Mouse (Mus musculus) CD4-positive, CD25-positive, alpha-beta regulatory T cell, adult 4 months (primary cell): ENCODE measurements around the gene AU021092. TPM values are rescaled to one million over a fixed set of nuclear protein-coding genes. Genes with fewer than 3 reads are reported as not detected.

Source experiments
- ATAC-seq: one replicate; pipeline ENCODE4 v1.8.0; 2017
- polyA plus RNA-seq, 2 experiments: library from polyadenylated mRNA; unstranded; fragments of 100-300 nt; shearing (Covaris generic); gene quantifications; one replicate each; pipeline ENCODE4 v1.2.1; 2017

Gene AU021092
- polyA plus RNA-seq, 2 experiments from 2014 or later, result not detected

GRCm38 (mm10) chr16:5212150-5212549, 9.9 kb downstream of the AU021092 start:
- ATAC-seq, result no peak

DNA sequence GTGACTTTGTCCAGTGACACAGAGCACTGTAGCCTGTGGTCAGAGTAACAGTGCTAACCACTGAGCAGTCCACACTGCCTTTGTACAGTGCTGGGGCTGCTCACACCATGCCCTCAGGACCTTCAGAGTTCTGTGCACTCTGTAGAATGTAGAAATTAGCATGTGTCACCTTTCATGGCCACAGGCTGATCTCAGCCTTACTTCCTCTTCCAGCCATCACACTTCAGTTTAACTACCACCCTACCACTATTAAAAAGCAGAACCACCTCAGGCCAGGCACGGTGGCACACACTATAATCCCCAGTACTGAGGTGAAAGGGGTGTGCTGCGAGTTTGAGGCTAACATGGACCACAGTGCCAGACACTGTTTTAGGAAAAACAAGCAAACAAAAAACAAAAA, 11.7 kb downstream of the AU021092 start:
- no peak for ATAC-seq

GRCm38 (mm10) chr16:5206051-5206450, 16.0 kb downstream of the AU021092 start:
- ATAC-seq, result no peak

GRCm38 (mm10) chr16:5205431-5205970, 16.6 kb downstream of the AU021092 start:
- no peak for ATAC-seq

GRCm38 (mm10) chr16:5203668-5204433, 18.2 kb downstream of the AU021092 start, which contains the start of gene Nagpa:
Gene Nagpa (minus strand): TSS chr16:5204012.
- peak; percentile 88 for ATAC-seq

DNA sequence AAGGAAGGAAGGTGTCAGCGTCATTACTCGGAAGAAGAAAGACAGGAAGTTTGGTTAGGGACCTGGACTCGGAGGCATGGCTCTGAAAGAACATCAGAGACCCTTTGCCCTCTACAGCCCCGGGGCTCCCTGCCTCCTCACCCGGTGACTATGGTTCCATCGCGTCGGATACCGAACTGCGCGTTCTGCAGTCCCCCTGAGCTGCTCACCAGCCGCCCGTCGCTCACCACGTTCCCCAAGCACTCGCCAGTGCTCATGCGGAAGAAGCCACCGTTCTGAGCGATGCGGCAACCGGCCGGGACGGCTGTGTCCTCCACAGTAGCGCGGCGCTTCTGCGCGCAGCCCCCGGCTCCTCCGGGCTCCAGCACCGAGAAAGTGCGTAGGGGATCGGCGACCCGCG, 18.9 kb downstream of the AU021092 start:
- peak; percentile 51 for ATAC-seq

GRCm38 (mm10) chr16:5202681-5203080, 19.4 kb downstream of the AU021092 start:
- ATAC-seq, result peak; percentile 17

GRCm38 (mm10) chr16:5195080-5195479, 27.0 kb downstream of the AU021092 start:
- no peak for ATAC-seq

- no peak for ATAC-seq
These were observed 35.9 kb downstream of the AU021092 start for GRCm38 (mm10) chr16:5186234-5186633.

- ATAC-seq, result no peak
These were observed 36.4 kb downstream of the AU021092 start for GRCm38 (mm10) chr16:5185691-5186090.

GRCm38 (mm10) chr16:5184956-5185355, 37.1 kb downstream of the AU021092 start:
- ATAC-seq, result no peak

DNA sequence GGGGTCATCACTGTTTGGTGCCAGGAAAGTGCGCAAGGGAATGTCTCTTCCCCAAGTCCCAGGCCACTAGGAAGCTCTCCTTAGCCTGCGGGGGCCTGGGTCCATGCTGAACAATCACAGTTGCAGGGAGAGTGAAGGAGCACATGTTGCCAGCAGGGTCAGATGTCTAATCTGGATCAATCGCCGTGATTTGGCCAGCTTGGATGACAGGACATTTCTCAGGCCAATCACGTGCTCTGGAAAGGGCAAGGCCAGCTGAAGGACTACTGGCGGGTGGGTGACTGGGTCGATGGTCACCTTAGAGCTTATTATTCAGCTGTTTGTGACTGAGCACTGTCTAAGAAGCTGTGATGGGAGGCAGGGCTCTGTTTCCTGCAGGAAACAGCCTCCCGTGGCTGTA, 38.0 kb downstream of the AU021092 start:
- no peak for ATAC-seq

- ATAC-seq, result no peak
These were observed 38.7 kb downstream of the AU021092 start for GRCm38 (mm10) chr16:5183310-5183975.

GRCm38 (mm10) chr16:5172636-5173035, 49.5 kb downstream of the AU021092 start:
- ATAC-seq, result no peak

- no peak for ATAC-seq
These were observed 53.3 kb downstream of the AU021092 start for GRCm38 (mm10) chr16:5168829-5169228.

- no peak for ATAC-seq
These were observed 54.1 kb downstream of the AU021092 start for GRCm38 (mm10) chr16:5168038-5168437.

DNA sequence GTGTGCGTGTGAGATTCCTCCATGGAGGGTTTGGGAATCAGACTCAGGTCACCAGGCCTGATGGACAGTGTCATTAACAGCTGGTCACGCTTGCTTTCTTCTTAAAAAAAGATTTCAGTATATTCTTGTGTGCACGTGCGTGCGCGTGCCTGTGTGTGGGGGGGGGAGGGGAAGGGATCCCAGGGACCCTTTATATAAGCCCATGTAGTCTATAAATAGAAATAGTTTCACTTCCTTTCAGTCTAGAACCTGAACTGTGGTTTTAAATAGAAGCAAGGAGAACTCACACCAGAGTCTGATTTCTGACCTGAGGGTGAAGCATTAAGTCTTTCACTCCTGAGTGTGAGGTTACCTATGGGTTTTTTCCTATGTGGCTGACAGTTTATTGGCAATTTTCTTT, 57.8 kb downstream of the AU021092 start:
- no peak for ATAC-seq

Other genes starting within 250 kb of the AU021092 start
- not detected for gene Sept12, start 224.4 kb downstream of the AU021092 start, polyA plus RNA-seq
- not detected for gene Smim22, start 215.0 kb downstream of the AU021092 start, polyA plus RNA-seq
- 10 to 100 TPM; 19.8 to 35.0 TPM for gene Rogdi, start 208.7 kb downstream of the AU021092 start, polyA plus RNA-seq
- 100 to 1,000 TPM in 1 of 2 experiments, 10 to 100 TPM in 1; 79.0 to 130 TPM for gene Glyr1, start 172.4 kb downstream of the AU021092 start, polyA plus RNA-seq
- 10 to 100 TPM; 36.8 to 48.4 TPM for gene Ubn1, start 172.2 kb downstream of the AU021092 start, polyA plus RNA-seq
- gene Ppl, start 89.9 kb downstream of the AU021092 start, polyA plus RNA-seq, result under 1 TPM; 0.11 to 0.23 TPM
- gene Sec14l5, start 75.2 kb downstream of the AU021092 start, polyA plus RNA-seq, result not detected
- 10 to 100 TPM; 15.5 to 21.6 TPM for gene Nagpa, start 18.3 kb downstream of the AU021092 start, polyA plus RNA-seq
- gene Alg1, start 11.3 kb upstream of the AU021092 start, polyA plus RNA-seq, result 10 to 100 TPM; 22.1 to 31.7 TPM
- 10 to 100 TPM; 49.3 to 58.5 TPM for gene Eef2kmt, start 33.7 kb upstream of the AU021092 start, polyA plus RNA-seq